Mouse (Mus musculus) forebrain, embryonic 12.5 days (tissue): ENCODE results near the gene Sel1l3. TPM values are rescaled to one million over a fixed set of nuclear protein-coding genes. Genes with fewer than 3 reads are reported as not detected.

Experiments used
- ATAC-seq: fragments of 200-750 bp; cut with Nextera tagmentation; 2 replicates; pipeline ENCODE4 v1.8.0; 2017; ENCODE audit warnings: moderate TSS enrichment; ENCODE audit not compliant: low FRiP score
- H3K27ac ChIP-seq: fragments of 300-500 bp; sonication (generic); 2 replicates; pipeline ENCODE4 v1.5.1; 2016; ENCODE audit warnings: mild to moderate bottlenecking
- H3K27me3 ChIP-seq: fragments of 300-500 bp; sonication (generic); 2 replicates; pipeline ENCODE4 v1.6.1; 2016; ENCODE audit warnings: mild to moderate bottlenecking
- H3K36me3 ChIP-seq: fragments of 300-500 bp; sonication (generic); replicated peaks from 2 replicates; pipeline ENCODE4 v1.6.1; 2016; ENCODE audit warnings: mild to moderate bottlenecking
- H3K4me1 ChIP-seq: fragments of 300-500 bp; sonication (generic); 2 replicates; pipeline ENCODE4 v1.6.1; 2016
- H3K4me2 ChIP-seq: fragments of 300-500 bp; sonication (generic); 2 replicates; pipeline ENCODE4 v1.6.1; 2016; ENCODE audit warnings: mild to moderate bottlenecking, moderate library complexity
- H3K4me3 ChIP-seq: fragments of 300-500 bp; sonication (generic); replicated peaks from 2 replicates; pipeline ENCODE4 v1.5.1; 2016; ENCODE audit warnings: mild to moderate bottlenecking
- H3K9ac ChIP-seq: fragments of 300-500 bp; sonication (generic); 2 replicates; pipeline ENCODE4 v1.6.1; 2016; ENCODE audit warnings: mild to moderate bottlenecking
- H3K9me3 ChIP-seq: fragments of 300-500 bp; sonication (generic); 2 replicates; pipeline ENCODE4 v1.6.1; 2016
- WGBS: fragments of 180-500 bp; shearing (Covaris S2); methylation state at CpG from one replicate; pipeline ENCODE4 v1.1.7; 2016; 5-methylcytosine and 5-hydroxymethylcytosine counted together
- polyA plus RNA-seq: library from polyadenylated mRNA; unstranded; fragments of >200 nt; fragmentation: Nextera tagmentation; extraction: Ambion mirVana; gene quantifications from 2 replicates; pipeline ENCODE4 v1.2.1, GENCODE M21; 2016

Gene Sel1l3
- polyA plus RNA-seq, 1 experiment from 2014 or later = 9.7 TPM

DNA sequence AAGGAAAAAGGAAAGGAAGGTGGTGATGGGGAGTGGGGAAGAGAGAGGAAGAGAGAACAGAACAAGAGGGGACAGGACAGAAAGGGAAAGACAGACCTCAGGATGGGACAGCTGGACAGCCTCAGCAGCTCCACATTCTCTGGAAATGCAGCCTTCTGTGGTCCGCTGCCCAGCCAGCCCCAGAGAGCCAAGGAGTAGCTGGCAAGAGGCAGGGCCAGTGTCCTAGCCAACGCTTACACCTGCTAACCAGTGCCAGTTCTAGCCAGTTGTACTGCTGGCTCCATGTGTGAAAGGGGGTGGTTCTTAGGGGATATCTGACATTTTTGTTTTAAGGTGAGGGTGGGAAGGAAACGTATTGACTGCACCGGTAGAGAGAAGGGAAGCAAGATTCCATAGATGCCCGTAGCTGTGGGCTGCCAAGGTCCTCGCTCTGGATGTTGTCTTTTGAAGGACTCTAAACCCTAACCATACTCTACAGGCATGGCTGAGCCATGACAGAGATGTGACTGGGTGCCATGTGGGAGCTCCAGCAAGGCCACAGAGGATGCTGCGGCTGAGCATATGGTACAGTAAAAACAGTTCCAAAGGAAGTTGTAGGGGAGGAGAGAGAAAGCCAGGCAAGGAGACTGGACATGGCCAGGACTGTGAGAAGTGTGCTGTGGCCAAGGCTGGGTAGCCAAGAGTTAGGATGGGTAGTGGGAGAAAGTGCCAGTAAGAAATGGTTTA lies 64.6 kb downstream of the Sel1l3 start:
- Histone ChIP-seq H3K4me1 (peaks cover 35% of the 10 kb centered on the region), H3K36me3 (peaks cover 5% of the 10 kb centered on the region), H3K4me3 (no peak overlapping the region), H3K4me2 (no peak overlapping the region), H3K9me3 (0 out of 2 replicates have a peak, but pooled peaks cover 3% of the 10 kb centered on the region), H3K27ac (no peak overlapping the region), H3K27me3 (peaks cover 22% of the 10 kb centered on the region; the same call in 1 of the 2 replicates), H3K9ac (no peak overlapping the region)
- 96% methylated on average over 7 of the region's 7 CpGs for WGBS
- ATAC-seq = no peak

DNA sequence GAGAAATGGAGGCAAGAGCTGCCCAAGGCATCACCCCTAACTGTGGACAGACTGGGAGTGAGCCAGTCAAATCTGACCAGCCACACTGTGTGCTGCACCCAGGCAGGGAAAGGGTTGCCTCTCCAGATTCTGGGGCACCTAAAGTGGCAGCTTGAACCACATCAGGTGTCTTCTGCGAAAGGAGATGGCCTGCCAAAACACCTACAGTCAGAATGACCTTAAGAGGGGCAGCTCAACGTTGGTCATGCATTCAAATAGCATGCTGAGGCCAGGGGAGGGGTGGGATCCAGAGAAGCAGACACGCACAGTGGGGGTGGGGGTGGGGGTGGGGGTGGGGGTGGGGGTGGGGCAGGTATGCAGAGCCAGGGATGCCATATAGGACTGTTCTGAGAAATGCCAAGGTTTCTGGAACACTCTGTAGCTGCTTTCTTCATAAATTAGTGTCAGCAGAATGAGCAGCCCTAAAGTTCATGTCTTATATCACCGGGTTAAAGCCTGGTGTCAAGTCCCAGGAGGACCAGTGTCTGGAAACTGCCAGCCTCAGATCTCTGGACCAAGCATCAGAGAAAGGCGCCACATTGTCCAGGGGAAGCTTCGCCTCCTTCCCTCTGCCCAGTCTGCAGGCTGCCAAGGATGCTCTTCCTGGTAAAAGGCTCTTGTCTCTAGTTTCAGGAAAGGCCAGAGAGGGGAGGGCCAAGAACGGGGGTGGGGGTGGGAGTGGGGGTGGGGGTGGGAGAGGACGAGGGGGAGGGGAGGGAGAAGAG lies 65.4 kb downstream of the Sel1l3 start:
- WGBS = 56% methylated on average over 8 of the region's 8 CpGs
- peaks cover 18% of the 10 kb centered on the region; the same call in 1 of the 2 replicates for H3K27me3 ChIP-seq
- H3K4me2 ChIP-seq = no peak overlapping the region
- H3K4me3 ChIP-seq = no peak overlapping the region
- H3K36me3 ChIP-seq = peaks cover 11% of the 10 kb centered on the region
- H3K9me3 ChIP-seq = 0 out of 2 replicates have a peak, but pooled peaks cover 3% of the 10 kb centered on the region
- H3K9ac ChIP-seq = no peak overlapping the region
- no peak for ATAC-seq
- H3K27ac ChIP-seq = no peak overlapping the region
- H3K4me1 ChIP-seq = peaks cover 35% of the 10 kb centered on the region

DNA sequence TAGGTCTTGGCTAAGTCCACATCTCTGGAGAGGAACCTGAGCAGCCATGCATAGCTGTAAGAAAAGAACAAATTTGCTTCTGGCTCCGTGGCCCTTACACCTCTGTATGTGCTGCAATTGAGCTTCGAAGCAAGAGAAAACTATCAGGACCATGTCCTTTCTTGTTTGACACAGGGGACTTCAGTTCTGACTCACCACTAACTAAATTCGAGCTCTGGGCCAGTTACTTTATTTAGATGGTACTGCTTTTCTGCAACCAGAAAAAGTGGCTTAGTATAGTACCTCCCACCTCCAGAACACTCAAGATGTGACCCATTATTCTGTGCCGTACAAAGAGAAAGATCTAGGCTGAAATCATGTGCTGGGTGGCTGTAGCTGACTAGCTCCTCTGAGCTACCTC lies 66.3 kb downstream of the Sel1l3 start:
- H3K4me1 ChIP-seq = peaks cover 35% of the 10 kb centered on the region
- no peak overlapping the region for H3K4me3 ChIP-seq
- H3K27me3 ChIP-seq = peaks cover 18% of the 10 kb centered on the region; the same call in 1 of the 2 replicates
- H3K4me2 ChIP-seq = no peak overlapping the region
- peaks cover 11% of the 10 kb centered on the region for H3K36me3 ChIP-seq
- H3K9ac ChIP-seq = no peak overlapping the region
- no peak overlapping the region for H3K27ac ChIP-seq
- WGBS = 89% methylated on average over 4 of the region's 4 CpGs
- no peak for ATAC-seq
- H3K9me3 ChIP-seq = 0 out of 2 replicates have a peak, but pooled peaks cover 3% of the 10 kb centered on the region

DNA sequence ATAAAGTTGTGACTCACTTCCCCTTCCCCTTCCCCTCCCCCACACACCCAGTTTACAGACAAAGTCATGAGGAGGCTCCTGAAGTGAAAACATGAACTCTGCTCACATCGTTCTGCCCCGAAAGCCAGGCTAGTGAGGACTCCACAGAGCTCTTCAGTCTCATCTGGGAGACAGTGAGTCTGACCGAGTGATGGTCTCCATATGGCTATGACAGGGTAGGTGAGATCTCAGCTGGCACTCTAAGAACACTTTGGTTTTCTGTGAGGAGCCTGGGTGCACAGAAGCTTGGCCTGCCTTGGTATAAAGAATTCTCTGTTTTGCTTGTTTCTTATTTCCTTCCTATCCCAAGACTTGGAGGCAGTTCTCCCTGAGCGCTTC lies 67.1 kb downstream of the Sel1l3 start:
- 0 out of 2 replicates have a peak, but pooled peaks have one; percentile 1 for ATAC-seq
- peak overlapping the region; percentile 37; the same call in 1 of the 2 replicates for H3K27ac ChIP-seq
- 69% methylated on average over 4 of the region's 4 CpGs for WGBS
- no peak overlapping the region for H3K9ac ChIP-seq
- no peak overlapping the region for H3K4me2 ChIP-seq
- peaks cover 30% of the 10 kb centered on the region for H3K4me1 ChIP-seq
- no peak overlapping the region for H3K4me3 ChIP-seq
- peaks cover 11% of the 10 kb centered on the region for H3K36me3 ChIP-seq
- H3K27me3 ChIP-seq = peaks cover 18% of the 10 kb centered on the region; the same call in 1 of the 2 replicates
- 0 out of 2 replicates have a peak, but pooled peaks cover 3% of the 10 kb centered on the region for H3K9me3 ChIP-seq

DNA sequence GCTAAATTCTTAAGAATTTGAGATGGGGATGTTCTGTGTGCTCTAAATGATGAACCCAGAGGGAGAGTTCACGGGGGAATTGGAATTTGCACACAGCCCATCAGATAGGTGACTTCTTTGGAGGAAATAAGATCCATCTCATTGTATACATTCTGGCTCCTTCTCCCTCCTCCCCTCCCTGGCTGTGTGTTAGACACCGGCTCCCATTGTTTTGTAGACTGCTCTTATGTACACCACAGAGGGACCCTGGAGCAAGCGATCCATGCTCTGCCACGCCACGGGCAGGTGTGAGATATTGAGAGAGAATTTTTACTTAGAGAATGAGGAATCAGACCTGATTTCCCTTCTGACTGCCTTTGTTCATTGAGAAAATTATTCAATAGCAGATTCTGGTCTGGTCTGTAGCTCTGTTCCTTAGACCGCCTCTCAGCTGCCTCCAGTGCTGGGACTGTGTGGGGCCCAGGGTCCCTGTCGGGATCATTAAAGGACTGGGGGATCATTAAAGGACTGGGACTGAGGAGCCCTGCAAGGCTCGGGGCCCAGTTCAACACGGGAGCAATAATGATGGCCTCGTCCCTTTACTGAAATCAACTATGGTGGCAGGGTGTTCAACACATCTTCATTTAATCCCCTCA lies 67.6 kb downstream of the Sel1l3 start:
- H3K27ac ChIP-seq = peak overlapping the region; percentile 37; the same call in 1 of the 2 replicates

DNA sequence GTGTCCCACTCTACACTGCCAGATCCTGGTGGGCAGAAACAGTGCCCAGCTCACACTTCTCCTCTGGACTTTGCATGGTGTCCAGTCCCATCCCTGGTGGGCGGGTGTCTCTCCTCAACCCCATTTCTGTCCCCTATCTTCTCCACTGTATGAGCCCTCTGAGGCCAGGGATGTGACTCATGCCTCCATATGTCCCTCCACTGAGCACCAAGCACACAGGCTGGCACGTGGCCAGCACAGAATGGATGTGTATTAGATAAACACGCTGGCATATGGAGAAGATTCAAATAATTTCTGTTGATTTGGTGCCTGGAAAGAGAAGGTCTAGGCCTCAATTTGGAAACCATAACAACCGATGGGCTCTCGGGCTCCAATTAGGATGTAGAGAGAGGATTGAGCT lies 71.1 kb downstream of the Sel1l3 start:
- no peak overlapping the region for H3K9ac ChIP-seq
- ATAC-seq = no peak
- H3K27me3 ChIP-seq = peaks cover 5% of the 10 kb centered on the region; the same call in 1 of the 2 replicates
- H3K9me3 ChIP-seq = 0 out of 2 replicates have a peak, but pooled peaks cover 3% of the 10 kb centered on the region
- no peak overlapping the region for H3K4me2 ChIP-seq
- 89% methylated on average over 5 of the region's 5 CpGs for WGBS
- H3K27ac ChIP-seq = no peak overlapping the region
- H3K4me1 ChIP-seq = peaks cover 35% of the 10 kb centered on the region
- H3K36me3 ChIP-seq = peaks cover 11% of the 10 kb centered on the region
- H3K4me3 ChIP-seq = no peak overlapping the region

More for the DNA sequence above, 67.6 kb downstream of the Sel1l3 start:
- Histone ChIP-seq H3K27me3 (peaks cover 18% of the 10 kb centered on the region; the same call in 1 of the 2 replicates), H3K9ac (no peak overlapping the region), H3K4me1 (peaks cover 26% of the 10 kb centered on the region), H3K4me2 (no peak overlapping the region), H3K36me3 (peaks cover 11% of the 10 kb centered on the region), H3K9me3 (0 out of 2 replicates have a peak, but pooled peaks cover 3% of the 10 kb centered on the region), H3K4me3 (no peak overlapping the region)
- WGBS = 25% methylated on average over 10 of the region's 10 CpGs
- peak; percentile 67; the same call in 1 of the 2 replicates for ATAC-seq

DNA sequence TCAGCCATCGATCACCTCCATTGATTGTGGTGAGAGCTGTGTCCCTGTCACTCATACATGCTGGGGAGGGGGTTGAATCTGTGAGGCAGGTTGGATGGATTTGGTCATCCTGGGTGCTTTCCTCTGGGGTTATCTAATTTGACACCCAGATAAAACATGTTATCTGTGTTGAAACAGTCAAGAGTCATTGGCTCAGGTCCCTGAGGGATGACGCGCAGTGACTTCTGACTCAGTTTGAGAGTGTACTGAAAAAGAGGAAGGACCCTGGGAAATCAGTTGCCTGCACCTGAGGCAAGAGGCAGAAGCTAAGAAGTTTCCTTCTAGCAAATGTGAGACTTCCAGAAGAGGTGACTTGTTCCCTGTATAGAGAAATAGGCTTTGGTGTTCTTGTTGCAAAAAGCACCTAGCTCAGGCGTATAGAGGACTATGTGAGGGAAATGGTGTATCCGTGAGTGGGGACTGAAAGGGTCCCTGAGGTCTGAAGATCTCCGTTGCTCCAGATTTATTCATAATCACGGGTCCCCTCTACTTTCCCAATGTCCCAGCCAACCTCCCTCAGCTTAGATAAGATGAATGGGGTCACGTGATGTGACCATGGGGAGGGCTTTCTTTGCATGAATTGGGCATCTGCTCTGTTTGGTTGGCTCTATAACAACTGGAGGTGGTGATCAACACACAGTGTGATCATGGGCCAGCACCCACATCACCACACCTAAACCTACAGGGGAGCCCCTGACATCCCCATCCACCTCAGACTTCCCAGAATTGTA lies 73.4 kb downstream of the Sel1l3 start:
- Histone ChIP-seq H3K4me1 (peaks cover 21% of the 10 kb centered on the region), H3K36me3 (peaks cover 11% of the 10 kb centered on the region), H3K27me3 (no peaks in the 10 kb centered on the region), H3K4me3 (no peak overlapping the region), H3K9me3 (0 out of 2 replicates have a peak, but pooled peaks cover 3% of the 10 kb centered on the region), H3K9ac (no peak overlapping the region), H3K27ac (no peak overlapping the region; the same call in 1 of the 2 replicates), H3K4me2 (0 out of 2 replicates have a peak overlapping the region, but pooled peaks have one; percentile 25)
- no peak for ATAC-seq
- 91% methylated on average over 8 of the region's 8 CpGs for WGBS

DNA sequence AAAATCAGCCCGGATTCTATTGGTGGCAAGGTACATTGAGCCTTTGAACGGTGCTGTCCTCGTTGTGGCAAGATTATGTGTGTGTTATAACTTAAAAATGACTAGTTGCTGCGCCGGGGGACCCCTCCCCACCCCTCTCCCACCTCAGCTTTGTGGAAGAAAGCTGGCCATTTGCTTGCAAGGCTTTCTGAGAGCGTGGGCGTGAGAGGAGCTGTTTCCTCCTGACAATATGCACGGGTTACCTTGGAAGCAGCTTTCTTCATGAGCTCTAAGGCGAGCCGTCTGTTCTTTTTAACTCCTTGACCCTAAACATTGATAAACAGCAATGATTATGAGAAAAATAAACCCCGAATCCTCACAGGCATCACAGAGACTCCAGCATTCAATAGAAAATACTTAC lies 74.2 kb downstream of the Sel1l3 start:
- Histone ChIP-seq H3K4me1 (peaks cover 21% of the 10 kb centered on the region), H3K9ac (no peak overlapping the region), H3K27me3 (no peaks in the 10 kb centered on the region), H3K27ac (peak overlapping the region; percentile 54), H3K4me2 (peak overlapping the region; percentile 25), H3K36me3 (peaks cover 9% of the 10 kb centered on the region), H3K4me3 (no peak overlapping the region), H3K9me3 (no peaks in the 10 kb centered on the region)
- 15% methylated on average over 11 of the region's 11 CpGs for WGBS
- ATAC-seq = peak; percentile 49

DNA sequence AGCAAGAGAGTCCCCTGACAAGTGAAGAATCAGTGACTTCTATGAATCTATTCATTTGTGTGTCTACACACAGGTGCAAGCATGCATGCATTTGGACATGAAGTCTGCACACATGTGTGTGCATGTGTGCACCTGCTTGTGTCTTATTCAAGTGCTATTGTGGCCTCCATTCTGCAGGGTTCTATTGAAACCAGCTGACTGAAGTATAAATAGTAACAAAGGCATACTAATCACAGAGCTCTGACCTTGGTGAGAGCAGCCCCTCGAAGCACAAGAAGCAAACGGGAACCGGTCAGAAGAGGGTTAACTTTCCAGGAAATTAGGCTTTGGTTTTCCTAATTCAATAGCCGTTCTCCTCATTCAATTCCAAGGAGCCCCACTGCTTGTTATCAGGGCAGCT lies 74.6 kb downstream of the Sel1l3 start:
- H3K4me2 ChIP-seq = peak overlapping the region; percentile 25
- no peaks in the 10 kb centered on the region for H3K9me3 ChIP-seq
- H3K27me3 ChIP-seq = no peaks in the 10 kb centered on the region
- no peak overlapping the region for H3K9ac ChIP-seq
- H3K4me1 ChIP-seq = peaks cover 21% of the 10 kb centered on the region
- H3K36me3 ChIP-seq = peaks cover 11% of the 10 kb centered on the region
- ATAC-seq = peak; percentile 57; the same call in 1 of the 2 replicates
- WGBS = 6% methylated on average over 4 of the region's 4 CpGs
- H3K27ac ChIP-seq = peak overlapping the region; percentile 54
- H3K4me3 ChIP-seq = no peak overlapping the region

DNA sequence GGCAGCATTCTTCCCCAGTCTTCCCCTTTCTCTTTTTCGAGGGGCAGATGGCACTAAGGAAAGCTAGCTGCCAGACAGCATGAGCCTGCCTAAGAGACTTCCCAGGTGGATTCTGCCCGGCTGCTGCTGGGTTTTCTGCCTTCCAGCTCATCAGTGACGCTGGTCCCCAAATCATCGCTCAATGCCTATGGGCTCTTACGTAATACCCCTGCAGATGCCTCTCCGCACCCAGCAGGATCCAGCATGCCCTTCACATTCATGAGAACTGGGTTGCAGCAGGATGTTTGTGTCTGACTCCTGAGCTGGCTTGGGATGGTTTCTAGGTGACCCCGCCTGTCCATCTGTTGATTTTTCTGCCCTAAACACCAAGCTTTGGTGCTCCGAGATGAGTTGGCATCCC lies 75.7 kb downstream of the Sel1l3 start:
- H3K9me3 ChIP-seq = no peaks in the 10 kb centered on the region
- H3K4me1 ChIP-seq = peaks cover 21% of the 10 kb centered on the region
- WGBS = 76% methylated on average over 8 of the region's 8 CpGs
- peaks cover 9% of the 10 kb centered on the region for H3K36me3 ChIP-seq
- no peak overlapping the region for H3K9ac ChIP-seq
- H3K27ac ChIP-seq = peak overlapping the region; percentile 54; the same call in 1 of the 2 replicates
- no peak for ATAC-seq
- no peaks in the 10 kb centered on the region for H3K27me3 ChIP-seq
- H3K4me3 ChIP-seq = no peak overlapping the region
- no peak overlapping the region for H3K4me2 ChIP-seq

DNA sequence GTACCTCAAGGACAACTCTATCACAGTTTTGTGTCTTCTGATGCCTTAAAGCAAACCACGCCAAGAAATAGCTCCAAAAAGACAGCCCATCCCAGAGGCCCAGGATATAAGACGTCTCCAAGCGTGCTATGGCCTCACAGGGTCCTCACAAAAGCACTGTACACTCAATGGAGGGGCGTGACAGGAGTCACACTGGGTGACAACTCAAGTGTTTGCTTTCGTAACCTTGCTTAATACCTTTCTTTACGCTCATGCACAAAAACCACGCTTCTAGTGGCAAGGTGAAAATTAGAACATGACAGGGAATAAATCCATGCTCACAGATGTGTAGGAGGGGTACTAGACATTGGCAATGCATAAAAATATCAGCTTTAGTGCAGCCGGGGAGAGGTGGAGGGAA lies 77.7 kb downstream of the Sel1l3 start:
- 82% methylated on average over 8 of the region's 8 CpGs for WGBS
- H3K4me2 ChIP-seq = no peak overlapping the region
- H3K4me1 ChIP-seq = peaks cover 21% of the 10 kb centered on the region
- no peak for ATAC-seq
- no peak overlapping the region for H3K27ac ChIP-seq
- no peak overlapping the region for H3K4me3 ChIP-seq
- peaks cover 9% of the 10 kb centered on the region for H3K36me3 ChIP-seq
- no peak overlapping the region for H3K9ac ChIP-seq
- H3K27me3 ChIP-seq = no peaks in the 10 kb centered on the region
- no peaks in the 10 kb centered on the region for H3K9me3 ChIP-seq
